Mouse (Mus musculus) right cerebral cortex, postnatal 10 days (tissue): ENCODE measurements around the gene Dusp13.

Source experiments
- DNase-seq, 2 experiments: peaks; one replicate each; pipeline ENCODE4 v3.0.0; 2021; ENCODE audit warnings: low spot score in 2 of 2

Gene Dusp13

GRCm38 (mm10) chr14:21703255-21703654, 47.7 kb downstream of the Dusp13 start:
- no peak for DNase-seq

GRCm38 (mm10) chr14:21702691-21703090, 48.3 kb downstream of the Dusp13 start:
- DNase-seq: no peak

- DNase-seq: no peak
These were observed 54.7 kb downstream of the Dusp13 start for GRCm38 (mm10) chr14:21696186-21696830.

GRCm38 (mm10) chr14:21695020-21695419, 56.0 kb downstream of the Dusp13 start:
- no peak for DNase-seq

DNA sequence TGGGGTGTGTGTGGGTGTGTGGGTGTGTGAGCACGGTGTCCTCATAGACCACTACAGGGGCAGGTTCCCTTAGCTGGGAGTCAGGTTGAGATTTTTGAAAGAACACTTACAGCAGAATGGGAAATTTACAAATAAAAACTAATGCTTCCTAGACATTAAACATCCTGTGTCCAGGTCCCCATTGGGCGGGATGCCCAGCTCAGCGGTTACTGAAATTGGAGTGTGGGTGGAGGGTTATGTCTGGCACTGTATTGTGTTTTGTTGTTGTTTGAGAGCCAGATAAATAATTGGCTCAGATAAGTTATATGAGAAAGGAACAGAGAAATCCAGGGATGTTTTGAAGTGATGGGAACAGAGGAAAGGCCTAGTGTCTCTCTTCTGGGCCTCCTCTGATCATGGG, 59.9 kb downstream of the Dusp13 start:
- DNase-seq: no peak

DNA sequence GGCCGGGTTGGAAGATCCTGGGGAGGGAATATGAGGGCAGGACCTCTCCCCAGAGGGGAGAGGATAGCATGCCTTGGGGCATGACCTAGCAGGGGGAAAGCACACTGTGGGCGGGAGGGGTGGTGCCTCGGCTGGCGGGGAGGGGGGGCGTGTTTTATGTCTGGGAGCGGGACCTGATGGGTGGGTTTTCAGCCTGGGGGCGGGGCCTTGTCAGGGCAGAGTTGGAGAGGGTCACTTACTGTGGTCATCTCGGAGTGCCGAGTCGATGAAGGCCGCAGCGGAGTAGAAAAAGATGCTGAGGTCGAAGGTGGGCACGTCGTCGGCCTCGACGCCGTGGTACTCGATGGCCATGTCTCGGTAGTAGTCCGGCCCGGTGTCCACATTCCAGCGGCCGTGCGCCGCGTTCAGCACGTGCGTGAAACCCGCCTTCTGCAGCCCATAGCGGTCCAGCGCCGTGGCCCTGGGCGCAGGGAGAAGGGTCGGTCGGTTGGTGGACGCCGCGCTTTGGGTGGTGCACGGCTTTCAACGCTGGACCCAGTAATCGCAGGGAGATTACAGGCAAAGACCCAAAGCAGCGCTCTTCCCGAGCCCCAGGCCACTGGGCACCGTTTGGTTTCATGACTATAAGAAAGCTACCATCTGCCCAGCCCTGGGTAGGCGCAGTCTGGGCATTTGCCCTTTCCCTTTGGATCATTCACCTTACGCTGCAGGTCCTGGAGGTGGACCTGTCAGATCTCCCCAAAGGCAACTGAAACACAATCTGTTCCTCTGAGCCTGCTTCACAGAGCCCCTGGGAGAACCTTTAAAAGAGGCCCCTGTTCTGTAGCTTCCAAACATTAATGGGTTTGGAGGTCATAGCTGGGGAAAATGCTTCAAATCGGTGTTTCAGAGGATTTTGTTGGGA, 64.4 kb downstream of the Dusp13 start:
- DNase-seq: no peak

DNA sequence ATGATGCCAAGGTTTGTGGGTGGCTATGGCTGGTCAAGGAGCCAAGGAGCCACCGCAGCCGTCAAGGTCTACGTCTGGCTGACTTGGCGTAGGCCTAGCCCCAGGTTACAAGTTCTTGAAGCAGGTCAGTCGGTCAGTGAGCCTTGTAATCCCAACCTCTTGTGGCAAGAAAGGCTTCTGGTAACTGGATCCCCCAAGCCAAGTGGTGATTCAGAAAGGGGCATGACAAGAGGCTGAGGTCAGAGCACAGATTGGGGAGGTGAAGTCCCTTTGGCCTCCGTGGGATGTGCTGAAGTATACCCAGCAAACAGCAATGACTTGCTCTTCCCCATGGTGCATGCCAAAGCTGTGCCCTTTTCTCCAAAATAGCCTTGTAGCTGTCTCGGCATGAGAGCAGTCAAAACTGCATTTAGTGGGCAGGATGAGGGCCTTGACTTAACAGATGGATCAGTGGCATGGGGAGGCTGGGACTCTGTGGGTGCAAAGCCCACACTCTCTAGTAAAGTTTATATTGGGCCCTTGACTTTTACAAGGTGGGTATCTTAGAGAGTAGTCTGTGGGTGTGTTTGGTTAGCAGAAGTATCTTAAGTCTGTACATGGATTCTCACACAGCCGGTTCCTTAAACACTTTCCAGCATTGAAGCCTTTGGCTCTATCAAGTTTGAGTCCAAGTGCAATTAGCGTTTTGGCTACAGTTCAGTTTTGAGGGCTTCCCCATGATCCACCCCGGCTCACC, 65.4 kb downstream of the Dusp13 start:
- DNase-seq: no peak

DNA sequence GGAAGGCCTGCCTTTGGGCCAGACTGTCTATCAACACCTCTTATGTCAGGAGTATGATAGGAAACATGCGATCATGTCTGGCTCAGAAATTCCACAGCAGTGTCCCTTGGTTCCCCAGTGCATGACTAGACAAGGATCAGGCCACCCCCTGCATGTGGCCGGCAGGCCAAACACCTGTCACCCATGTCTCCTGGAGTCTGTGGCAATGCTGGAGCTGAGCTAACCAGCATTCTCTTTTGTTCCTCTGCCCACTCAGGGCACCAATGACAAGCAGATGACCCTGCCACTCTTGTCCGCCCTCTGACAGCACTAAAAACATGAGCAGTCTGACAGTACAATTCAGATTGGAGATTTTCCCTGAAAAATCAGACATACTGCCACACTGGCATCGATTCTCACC, 67.1 kb downstream of the Dusp13 start:
- DNase-seq: no peak
